Mouse (Mus musculus) erythroblast, embryonic 14.5 days (primary cell): ENCODE measurements around the gene Arhgap23.

Experiments used
- GATA1 ChIP-seq: IDR thresholded peaks from 2 replicates; pipeline ENCODE4 v1.6.1; 2012; ENCODE audit warnings: low read length, inconsistent platforms, mixed read lengths
- TAL1 ChIP-seq: IDR thresholded peaks from 3 replicates; pipeline ENCODE4 v1.6.1; 2012; ENCODE audit warnings: low read length, inconsistent platforms, mixed read lengths

DNA sequence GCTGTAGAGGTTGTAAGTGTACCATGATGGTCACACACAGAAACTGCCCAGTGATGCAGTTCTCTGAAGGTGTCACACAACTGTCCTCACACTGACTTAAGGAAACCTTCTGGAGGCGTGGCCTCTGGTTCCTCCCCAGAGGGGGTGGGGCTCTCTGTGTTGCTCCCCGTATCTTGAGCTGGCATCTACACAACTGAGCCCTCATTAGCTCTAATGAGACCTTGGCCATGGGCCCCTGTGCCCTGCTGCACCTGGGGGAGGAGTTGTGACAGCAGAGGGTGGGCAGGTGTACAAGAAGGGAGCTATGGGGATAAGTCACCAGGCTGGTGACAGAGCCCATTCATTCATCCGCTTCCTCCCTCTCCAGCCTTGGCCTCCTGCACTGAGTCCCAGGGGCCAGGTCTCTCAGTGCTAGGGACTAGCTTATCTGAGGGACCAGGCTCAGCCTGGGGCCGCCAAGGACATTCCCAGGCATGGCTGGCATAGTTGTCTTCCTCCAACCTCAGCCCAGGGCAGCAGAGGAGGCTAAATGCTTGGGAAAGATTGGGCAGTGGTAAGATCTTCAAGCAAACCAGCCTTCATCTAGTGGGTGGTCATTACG, 8.9 kb downstream of the Arhgap23 start:
- TF ChIP-seq GATA1 (peak; percentile 96), TAL1 (peak; percentile 62)
